Mouse (Mus musculus): ENCODE results near the gene Ehd1.
"Not testable (repeated sequence)": the region's sequence is repeated elsewhere in the genome, so short reads cannot be mapped to it uniquely, and the experiment has no call there.

Gene Ehd1

GRCm38 (mm10) chr19:6279481-6280144 lies 3.1 kb downstream of the Ehd1 start:
- DNase-seq (ENCODE audit: low read depth) = no peak

GRCm38 (mm10) chr19:6280554-6280953 lies 4.0 kb downstream of the Ehd1 start:
- no peak for DNase-seq (ENCODE audit: low read depth)

- no peak for DNase-seq (ENCODE audit: low read depth)
Measured at GRCm38 (mm10) chr19:6281122-6282020, 4.8 kb downstream of the Ehd1 start.

- DNase-seq (ENCODE audit: low read depth) = no peak
Measured at GRCm38 (mm10) chr19:6283001-6283400, 6.5 kb downstream of the Ehd1 start.

GRCm38 (mm10) chr19:6284502-6284901 lies 8.0 kb downstream of the Ehd1 start:
- DNase-seq (ENCODE audit: low read depth) = no peak

- DNase-seq (ENCODE audit: low read depth) = no peak
Measured at GRCm38 (mm10) chr19:6285226-6285625, 8.7 kb downstream of the Ehd1 start.

- DNase-seq (ENCODE audit: low read depth) = no peak
Measured at GRCm38 (mm10) chr19:6285632-6286433, 9.3 kb downstream of the Ehd1 start.

GRCm38 (mm10) chr19:6286434-6287401 lies 10.2 kb downstream of the Ehd1 start:
- no peak for DNase-seq (ENCODE audit: low read depth)

- DNase-seq (ENCODE audit: low read depth) = no peak
Measured at GRCm38 (mm10) chr19:6288236-6288894, 11.8 kb downstream of the Ehd1 start.

GRCm38 (mm10) chr19:6289696-6290238 lies 13.2 kb downstream of the Ehd1 start:
- DNase-seq (ENCODE audit: low read depth) = no peak

GRCm38 (mm10) chr19:6290720-6291116 lies 14.2 kb downstream of the Ehd1 start:
- not testable (repeated sequence) for DNase-seq (ENCODE audit: low read depth)

GRCm38 (mm10) chr19:6291117-6291781 lies 14.7 kb downstream of the Ehd1 start:
- no peak for DNase-seq (ENCODE audit: low read depth)

GRCm38 (mm10) chr19:6292262-6292661 lies 15.7 kb downstream of the Ehd1 start:
- DNase-seq (ENCODE audit: low read depth) = no peak

- DNase-seq (ENCODE audit: low read depth) = no peak
Measured at GRCm38 (mm10) chr19:6294301-6294700, 17.8 kb downstream of the Ehd1 start.

GRCm38 (mm10) chr19:6296551-6297210 lies 20.2 kb downstream of the Ehd1 start:
- DNase-seq (ENCODE audit: low read depth) = peak; percentile 76

GRCm38 (mm10) chr19:6297641-6298040 lies 21.1 kb downstream of the Ehd1 start:
- DNase-seq (ENCODE audit: low read depth) = peak; percentile 97

GRCm38 (mm10) chr19:6299003-6299402 lies 22.5 kb downstream of the Ehd1 start:
- DNase-seq (ENCODE audit: low read depth) = peak; percentile 19

- DNase-seq (ENCODE audit: low read depth) = peak; percentile 73
Measured at GRCm38 (mm10) chr19:6299450-6300267, 23.1 kb downstream of the Ehd1 start.

Data from 416B (cell line).